Mouse (Mus musculus) T-helper 1 cell (primary cell): Measurements from ENCODE around the gene Ccdc148.

ENCODE experiments used
- in situ Hi-C: fragments of 300-600 bp; cut with MboI, MseI; formaldehyde crosslinking; loops from one replicate; pipeline ENCODE4 v1.15.1; 2025; ENCODE audit warnings: high pct_unique_total_duplicates

Ccdc148 gene

DNA sequence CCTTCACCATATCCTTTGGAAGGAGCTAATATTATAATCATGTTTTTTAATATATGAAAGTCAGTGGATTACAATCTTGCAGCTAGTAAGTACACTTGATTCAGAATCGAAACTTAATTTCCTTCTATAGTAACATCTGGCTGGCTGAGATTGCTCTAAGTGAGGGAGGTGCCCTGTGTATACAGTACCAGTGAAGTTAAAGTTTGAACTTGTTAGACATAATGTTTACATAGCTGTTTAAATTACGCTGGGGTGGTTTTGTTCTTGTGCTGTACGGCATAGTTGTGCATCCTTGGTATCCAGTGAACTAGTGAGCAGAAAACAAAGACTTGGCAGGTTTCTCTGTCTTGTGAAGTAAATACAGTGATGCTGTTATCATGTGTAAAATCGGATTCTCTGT is 18.5 kb upstream of the Ccdc148 start:
- in situ Hi-C loops: no loop called here

DNA sequence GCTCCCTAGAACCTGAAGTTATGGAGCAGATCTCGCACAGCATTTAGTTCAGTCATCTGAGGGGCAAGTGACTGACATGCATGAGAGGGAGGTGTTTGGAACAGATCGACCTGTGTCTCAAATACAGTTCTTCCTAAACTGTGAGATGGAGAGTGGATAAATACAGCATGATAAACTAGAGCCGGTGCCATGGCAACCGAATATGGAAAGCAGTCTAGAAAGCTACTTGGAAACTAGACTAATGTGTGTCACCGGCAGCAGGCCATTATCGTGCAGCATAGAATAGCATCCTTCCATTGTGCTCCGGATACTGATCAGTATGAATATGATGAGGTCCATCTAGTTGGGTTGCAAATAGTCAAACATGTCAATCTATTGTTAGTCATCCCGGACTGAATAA is 17.7 kb upstream of the Ccdc148 start:
- in situ Hi-C loops: no loop called here

DNA sequence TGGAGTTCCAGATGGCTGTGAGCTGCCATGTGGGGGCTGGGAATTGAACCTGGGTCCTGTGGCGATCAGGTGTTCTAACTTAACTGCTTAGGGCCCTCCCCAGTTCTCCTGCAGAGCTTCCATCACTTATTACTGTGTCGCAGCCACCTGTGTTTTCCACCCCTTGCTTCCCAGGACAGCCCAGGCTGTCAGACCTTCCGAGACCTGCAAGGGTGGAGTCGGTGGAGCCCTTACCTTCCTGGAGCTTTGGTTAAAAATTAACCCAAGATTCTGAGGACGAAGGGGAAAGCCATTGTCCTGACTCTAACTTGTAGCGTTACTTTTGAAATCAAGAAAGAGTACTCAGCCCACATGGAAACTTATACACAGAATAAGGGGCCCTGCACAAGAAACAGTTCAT is 15.4 kb upstream of the Ccdc148 start:
- in situ Hi-C loops: no loop called here

DNA sequence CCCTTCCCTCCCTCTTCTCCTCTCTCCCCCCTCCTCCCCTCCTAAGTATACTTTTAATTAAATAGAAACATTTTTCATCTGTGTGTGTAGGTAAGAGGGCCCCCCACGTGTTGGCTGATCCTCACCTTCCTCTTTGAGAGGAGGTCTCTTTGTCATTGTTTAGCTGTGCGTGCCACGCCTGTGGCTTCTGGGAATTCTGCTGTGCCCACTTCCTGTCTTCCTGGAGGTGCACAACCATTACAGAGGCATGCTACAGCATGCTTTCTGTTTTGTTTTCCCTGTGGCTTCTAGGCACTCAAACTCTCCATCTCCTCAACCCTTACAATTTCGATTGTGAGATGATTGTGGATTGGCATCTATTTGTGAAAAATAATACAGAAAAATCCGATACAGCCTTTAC is 11.1 kb upstream of the Ccdc148 start:
- in situ Hi-C loops: loop anchor here (25.0 kb wide), 1 partner anchor 1009 kb away; no protein-coding TSS in a partner anchor

DNA sequence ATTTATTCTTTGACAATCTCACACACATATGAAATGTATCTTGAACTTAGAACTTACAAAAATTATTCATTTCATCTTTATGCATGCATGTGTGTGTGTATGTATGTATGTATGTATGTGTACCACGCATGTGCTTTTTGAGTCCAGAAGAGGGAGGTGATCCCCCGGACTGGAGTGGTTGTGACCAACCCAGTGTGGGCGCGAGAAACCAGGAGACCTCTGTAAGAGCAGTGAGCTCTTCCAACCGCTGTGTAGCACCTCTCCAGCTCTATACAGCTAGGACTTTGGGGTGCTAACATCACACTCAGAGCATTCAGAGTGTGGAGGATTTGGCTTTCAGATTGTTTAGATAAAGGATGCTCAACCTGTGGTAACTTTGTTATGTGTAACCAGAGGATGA is 10.1 kb upstream of the Ccdc148 start:
- in situ Hi-C loops: loop anchor here (25.0 kb wide), 1 partner anchor 1008 kb away; no protein-coding TSS in a partner anchor

DNA sequence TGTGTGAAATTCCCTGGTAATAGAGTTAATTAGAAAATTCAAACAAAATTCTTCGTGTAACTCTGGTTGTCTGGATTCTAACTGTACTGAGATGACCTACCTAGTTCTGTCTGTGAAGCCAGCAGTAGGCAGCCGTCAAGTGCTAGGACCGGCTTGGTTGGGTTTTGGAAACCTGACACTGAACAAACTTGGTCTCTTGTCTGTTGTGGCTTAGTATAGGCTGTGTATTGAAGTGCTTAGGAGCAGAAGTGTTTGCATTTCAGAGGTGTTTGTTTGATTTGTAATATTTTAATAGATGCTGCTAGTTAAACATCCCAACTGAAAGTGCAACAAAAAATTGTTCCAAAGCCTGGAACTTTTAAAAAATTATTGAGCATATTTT is 9.7 kb upstream of the Ccdc148 start:
- in situ Hi-C loops: loop anchor here (25.0 kb wide), 1 partner anchor 1008 kb away; no protein-coding TSS in a partner anchor

DNA sequence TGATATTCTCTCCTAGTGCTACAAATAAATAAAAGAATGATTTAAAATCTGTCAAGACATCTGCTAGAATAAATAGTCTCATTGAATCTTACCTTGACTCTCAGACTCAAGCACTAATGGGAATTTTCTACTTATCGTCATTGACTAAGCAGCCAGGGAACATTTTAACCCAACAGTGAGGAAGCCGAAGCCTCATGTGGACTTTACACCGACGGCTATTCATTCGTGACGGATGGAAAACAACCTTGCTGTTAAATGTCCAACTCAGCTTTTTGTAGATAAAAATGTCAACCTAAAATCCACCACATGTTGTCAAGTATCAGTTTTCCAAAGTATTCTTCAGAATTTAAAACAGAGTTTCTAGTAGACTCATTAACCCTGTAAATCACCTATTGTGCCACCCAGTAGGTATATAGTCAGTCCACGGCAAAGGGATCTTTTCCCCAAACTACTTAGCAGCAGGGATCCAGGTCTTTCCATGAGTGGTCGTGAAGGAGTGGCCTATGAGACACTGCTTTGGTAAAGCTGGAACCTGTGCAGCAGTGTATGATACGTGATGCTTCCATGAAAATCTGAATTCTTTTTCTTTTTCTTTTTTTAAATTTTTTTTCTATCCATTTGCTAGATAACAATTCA is 9.2 kb upstream of the Ccdc148 start:
- in situ Hi-C loops: loop anchor here (25.0 kb wide), 1 partner anchor 1007 kb away; no protein-coding TSS in a partner anchor

DNA sequence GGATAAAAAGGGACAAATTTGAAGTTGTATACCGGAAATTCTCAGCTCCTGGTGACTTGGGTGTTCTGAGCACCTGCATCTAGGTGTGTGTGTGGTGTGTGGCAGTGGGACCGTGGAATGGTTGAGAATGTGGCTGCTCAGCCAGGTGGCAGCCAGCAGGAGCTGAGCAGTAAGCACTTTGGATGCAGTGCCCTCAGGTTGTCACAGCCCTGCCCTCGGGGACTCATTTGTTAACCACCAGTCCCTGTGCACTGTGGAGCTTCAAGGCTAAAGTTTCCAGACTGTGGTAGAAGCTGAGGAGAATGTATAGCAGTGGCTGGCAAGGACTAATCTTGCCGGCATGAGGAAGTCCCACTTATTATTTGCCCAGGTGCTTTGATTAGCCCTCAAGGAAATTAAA is 7.3 kb upstream of the Ccdc148 start:
- in situ Hi-C loops: loop anchor here (25.0 kb wide), 1 partner anchor 1006 kb away; no protein-coding TSS in a partner anchor

DNA sequence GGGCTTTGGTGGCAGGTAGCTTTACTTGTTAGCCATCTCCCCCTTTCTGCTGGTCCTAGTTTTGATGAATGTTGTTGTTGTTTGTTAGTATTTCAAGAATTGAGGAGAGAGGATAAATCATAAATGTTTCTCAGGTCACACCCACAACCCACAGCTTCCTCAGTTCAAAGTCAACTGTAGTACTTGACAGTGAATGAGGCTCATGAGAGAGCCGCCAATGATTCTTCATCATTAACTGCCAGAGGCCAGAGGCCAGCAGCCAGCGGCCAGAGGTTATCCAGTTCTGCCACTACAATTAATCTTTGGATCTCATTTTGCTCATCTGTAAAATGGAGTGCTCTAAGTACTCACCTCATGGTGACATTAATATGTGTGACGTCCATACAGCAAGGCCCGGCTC is 6.5 kb upstream of the Ccdc148 start:
- in situ Hi-C loops: loop anchor here (25.0 kb wide), 1 partner anchor 1005 kb away; no protein-coding TSS in a partner anchor

DNA sequence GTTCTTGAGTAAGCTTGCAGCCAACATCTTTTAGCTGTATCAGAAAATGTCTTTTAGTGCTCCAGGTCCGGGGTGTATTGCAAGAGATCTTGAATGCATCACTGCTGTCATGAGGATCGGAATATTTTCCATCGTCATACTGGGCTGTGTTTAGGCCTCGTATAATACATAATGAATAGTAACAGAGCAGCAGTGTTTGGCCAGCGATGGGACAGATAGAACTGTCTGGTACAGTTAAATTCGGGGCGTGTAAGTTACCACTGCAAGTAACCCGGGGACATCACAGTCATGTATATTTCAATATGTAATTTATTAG is 1.8 kb upstream of the Ccdc148 start:
- in situ Hi-C loops: loop anchor here (25.0 kb wide), 1 partner anchor 1000 kb away; no protein-coding TSS in a partner anchor

DNA sequence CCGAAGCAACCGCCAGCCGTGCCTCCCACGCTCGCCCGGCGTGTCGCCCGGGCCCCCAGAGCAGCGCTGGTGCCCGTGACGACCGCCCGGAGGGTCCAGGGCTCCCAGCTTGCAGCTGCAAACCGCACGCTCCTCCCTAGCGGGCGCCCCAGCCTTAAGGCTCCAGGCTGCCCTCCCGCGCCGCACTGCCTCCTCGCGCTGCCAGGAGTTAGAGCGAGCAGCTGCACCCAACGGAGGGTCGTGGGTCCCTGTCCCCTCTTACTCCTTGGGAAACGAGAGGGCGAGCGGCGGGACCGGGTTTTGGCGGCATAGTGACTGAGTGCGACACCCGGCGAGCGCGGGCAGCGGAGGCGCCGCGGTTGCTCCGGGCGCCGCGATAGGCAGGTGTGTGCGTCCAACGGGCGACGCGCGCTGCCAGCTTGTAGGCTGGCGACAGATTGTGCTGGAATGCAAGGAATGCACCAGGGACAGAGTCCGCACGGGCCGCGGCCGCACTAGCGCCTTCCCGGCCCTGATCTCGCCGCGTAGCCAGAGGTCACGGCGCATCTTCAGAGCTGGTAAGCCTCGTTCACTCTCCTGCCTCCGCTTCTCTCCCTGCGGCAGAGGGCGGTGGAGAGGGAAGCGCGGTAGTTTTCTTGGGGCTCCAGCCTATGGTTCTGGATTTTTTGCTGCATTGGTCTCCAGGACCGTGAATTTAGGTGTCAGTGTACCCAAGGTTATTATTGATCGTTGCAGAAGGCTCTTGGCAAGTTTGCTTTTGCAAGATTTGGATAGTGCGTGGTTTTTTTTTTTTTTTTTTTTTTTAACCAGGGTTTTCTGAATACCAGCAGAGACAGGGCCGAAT is 1.2 kb upstream of the Ccdc148 start:
- in situ Hi-C loops: loop anchor here (25.0 kb wide), 1 partner anchor 999 kb away; no protein-coding TSS in a partner anchor

DNA sequence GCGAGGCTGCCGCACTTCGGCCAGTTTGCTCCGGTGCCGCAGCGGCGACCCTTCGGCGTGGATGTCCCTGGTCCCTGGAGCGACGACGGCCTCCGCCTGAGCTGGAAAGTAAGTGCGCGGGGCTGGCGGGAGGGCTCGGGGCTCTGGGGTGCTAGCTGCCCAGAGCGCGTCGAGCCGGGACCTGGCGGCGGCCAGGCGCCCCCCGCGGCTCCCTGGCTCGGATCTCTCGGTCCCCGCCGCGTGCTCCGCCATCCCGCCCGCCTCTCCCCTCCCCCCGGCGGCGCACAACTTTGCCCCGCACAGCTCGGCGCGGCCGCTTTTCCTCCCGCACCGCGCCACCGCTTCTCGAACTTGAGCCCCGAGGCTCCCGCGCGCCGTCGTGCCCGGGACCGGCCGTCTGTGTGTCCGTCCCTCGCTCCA is 548 bp upstream of the Ccdc148 start:
- in situ Hi-C loops: loop anchor here (25.0 kb wide), 1 partner anchor 999 kb away; no protein-coding TSS in a partner anchor

DNA sequence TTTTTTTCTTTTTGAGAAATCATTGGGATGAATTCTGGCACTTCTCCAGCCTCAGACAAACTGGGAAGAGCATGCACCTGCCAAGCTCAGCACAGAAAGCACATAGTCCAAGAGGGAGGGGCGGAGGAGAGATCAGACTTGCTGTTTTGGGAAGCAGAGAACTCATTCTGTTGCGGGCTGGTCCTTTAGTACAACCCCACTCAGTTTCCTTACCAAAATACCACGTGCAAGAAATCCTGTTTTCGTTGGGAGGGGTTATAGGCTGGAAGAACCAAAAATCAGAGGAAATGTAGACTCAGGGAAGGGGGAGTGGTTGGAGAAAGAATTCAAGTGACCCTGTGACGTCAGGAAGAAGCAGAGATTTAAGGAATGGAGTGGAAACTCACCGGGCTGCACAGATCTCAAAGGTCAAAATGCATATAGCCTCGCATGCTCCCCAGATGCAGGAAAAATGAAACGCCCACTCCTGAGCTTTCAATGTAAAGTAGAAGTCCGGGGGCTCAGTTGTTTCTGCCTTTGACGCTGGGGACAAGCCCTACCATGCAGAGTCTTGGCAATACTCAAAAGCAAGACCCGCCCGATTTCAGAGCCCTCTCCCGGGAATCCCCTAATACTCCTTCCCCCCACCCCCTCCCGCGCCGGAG is 400 bp downstream of the Ccdc148 start:
- in situ Hi-C loops: loop anchor here (25.0 kb wide), 1 partner anchor 998 kb away; no protein-coding TSS in a partner anchor

DNA sequence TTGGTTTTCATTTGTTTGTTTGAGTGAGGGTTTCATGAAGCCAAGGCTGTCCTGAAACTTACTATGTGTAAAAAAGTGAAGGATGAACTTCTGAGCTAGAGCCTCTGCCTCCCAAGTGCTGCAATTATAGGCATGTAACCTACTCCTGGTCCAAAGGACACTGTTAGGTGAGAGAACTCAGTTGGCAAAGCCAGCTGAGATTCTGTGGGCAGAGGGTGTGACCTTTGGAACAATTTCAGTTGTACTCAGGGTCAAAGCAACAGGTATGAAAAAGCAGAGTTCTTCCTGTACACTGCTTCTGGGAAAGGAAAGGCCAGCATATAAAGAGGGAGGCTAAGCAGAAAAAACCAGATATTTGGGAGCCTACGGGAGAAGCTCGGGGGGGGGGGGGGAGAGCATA is 2.4 kb downstream of the Ccdc148 start:
- in situ Hi-C loops: loop anchor here (25.0 kb wide), 1 partner anchor 996 kb away; no protein-coding TSS in a partner anchor

DNA sequence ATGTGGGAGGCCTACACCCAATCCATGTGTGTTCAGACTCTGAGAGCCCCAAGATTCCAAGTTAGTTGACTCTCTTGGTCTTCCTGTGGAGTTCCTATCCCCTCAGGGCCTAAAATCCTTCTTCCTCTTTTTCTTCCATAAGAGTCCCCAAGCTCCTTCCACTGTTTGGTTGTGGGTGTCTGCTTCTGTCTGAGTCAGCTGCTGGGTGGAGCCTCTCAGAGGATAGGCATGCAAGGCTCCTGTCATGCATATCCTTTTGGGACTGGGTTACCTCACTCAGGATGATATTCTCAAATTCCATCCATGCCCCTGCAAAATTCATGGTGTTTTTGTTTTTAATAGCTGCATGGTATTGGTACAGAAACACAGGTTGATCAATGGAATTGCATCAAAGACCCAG is 5.1 kb downstream of the Ccdc148 start:
- in situ Hi-C loops: loop anchor here (25.0 kb wide), 1 partner anchor 993 kb away; no protein-coding TSS in a partner anchor

DNA sequence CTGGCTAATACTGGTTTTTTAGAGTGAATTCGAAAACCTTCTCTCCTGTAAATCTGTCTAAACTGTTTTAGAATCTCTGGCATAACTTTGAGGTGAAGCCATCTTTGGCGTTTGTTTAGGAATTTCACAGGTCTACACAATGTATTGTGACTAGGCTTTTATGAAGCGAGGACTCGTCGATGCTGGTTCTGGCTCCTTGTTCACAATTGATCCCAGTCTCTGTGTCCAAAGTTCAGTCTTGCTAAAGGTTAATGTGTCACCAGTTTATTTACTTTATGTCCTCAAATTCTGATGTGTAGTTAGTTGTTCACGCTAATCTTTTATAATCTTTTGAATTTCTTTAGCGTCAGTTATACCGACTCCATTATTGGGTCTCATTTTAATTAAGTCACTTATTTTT is 29.4 kb downstream of the Ccdc148 start:
- in situ Hi-C loops: loop anchor here (10.0 to 25.0 kb wide), 2 partner anchors 324 to 419 kb away; no protein-coding TSS in a partner anchor

DNA sequence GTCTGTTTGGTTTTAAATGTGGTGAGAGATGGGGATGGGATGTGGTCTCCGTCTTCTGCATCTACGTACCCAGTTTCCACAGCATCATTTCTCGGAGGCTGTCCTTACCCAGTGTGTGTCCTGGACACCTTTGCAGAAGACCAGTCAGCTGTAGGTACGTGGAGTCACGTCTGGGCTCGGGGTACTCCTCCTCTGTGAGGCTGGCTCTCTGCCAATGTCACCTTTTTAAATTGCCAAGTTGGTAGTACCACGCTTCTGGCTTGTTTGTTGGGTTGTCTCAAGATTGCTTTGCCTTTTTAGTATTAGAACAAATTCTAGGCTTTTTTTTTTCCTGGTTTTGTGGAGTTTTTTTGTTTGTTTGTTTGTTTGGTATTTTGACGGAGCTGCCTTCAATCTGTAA is 30.7 kb downstream of the Ccdc148 start:
- in situ Hi-C loops: loop anchor here (10.0 to 25.0 kb wide), 2 partner anchors 325 to 418 kb away; no protein-coding TSS in a partner anchor

DNA sequence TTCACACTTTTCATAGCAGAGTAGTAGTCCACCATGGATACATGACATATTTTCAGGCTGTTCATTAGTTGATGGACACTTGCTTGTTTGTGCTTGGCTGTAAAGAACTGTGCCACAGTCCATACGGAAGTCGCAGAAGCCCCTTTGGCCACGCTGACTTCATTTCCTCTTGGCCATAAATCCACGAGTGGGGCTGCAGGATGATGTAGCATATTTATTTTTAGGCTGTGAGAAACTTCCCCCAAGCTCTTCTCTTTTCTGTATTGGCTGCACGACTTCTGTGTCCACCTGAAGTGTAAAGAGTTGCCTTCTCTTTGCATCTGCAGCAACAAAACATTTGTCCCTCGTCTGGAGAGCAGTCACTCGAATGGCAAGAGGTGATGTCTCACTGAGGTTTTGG is 31.5 kb downstream of the Ccdc148 start:
- in situ Hi-C loops: loop anchor here (25.0 kb wide), 1 partner anchor 417 kb away; no protein-coding TSS in a partner anchor

DNA sequence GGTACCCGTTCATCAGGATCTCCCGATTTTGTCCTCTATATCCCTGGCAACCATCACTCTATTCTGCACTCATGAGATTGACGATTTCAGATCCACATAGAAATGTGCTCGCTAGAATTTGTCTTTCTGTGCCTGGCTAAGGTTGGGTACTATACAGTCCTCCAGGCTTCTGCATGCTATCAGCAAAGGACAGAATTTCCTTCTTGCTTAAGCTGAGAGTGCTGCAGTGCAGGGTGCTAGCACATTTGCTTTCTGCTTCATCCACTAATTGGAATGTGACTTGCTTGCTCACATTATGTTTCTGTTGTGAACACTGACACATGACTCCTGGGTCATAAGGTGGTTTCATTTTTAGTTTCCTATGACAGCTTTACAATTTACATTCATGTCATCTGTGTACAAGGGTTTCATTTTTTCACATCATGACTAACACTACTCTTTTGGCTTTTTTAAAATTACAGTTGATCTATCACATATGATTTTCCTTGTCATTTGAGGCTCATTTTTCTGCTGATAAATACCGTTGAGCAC is 104.8 kb downstream of the Ccdc148 start:
- in situ Hi-C loops: loop anchor here (10.0 kb wide), 1 partner anchor 409 kb away; no protein-coding TSS in a partner anchor

DNA sequence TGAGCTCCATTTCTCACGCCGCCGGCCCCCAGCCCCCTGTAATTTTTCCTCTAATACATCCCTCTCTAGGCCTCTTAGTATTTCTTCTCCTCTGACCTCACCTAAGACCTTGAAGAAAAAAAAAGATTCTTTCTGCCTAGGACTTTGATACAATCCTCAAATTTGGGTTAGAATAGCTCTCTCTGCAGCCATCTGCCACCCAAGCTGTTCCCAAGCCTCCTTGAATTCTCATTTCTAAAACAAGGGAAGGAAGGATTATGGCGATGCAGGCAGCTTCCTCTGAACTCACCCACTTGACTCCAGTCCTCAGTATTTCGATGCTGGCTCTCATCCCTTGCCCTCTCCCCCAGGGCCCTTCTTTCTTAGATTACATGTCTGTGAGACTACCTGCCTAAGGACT is 106.1 kb downstream of the Ccdc148 start:
- in situ Hi-C loops: loop anchor here (10.0 kb wide), 1 partner anchor 410 kb away; no protein-coding TSS in a partner anchor

DNA sequence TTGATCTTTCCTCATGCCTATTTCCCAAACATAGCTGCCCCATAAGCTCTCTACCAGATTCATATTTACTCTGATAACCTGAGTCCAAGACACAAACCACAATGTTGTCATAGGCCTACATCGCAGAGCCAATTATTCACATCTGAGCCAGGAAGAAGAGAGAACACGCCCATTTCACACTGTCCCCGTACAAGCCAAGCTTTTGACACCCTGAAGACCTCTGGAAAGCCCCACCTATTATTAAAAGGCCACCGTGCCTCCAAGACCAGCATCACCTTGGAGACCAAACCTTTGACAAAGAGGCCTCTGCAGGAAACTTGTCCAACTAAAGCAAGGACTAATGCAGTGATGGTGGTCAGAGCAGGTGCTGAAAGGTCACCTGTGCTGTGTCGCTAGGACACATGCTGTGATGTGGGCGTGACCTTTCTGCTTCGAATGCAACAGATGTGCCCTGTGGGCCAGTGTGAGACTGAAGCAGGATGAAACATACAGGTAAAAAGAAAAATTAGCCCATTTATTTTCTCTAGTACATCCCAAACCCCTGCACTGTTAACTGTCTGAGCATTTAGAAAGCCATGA is 106.9 kb downstream of the Ccdc148 start:
- in situ Hi-C loops: loop anchor here (10.0 kb wide), 1 partner anchor 411 kb away; no protein-coding TSS in a partner anchor
